Mouse (Mus musculus) heart, embryonic 15.5 days (tissue): ENCODE results near the gene Apex1. TPM values are rescaled to one million over a fixed set of nuclear protein-coding genes. Genes with fewer than 3 reads are reported as not detected.
A peak's percentile ranks its signal among the peaks of the same experiment; 100 is the strongest.
"Not testable (repeated sequence)": the region's sequence is repeated elsewhere in the genome, so short reads cannot be mapped to it uniquely, and the experiment has no call there.

Source experiments
- ATAC-seq: fragments of 200-750 bp; cut with Nextera tagmentation; replicated peaks from 2 replicates; pipeline ENCODE4 v1.8.0; 2017; ENCODE audit warnings: low read depth, moderate TSS enrichment; ENCODE audit not compliant: insufficient number of reproducible peaks, insufficient read depth, low FRiP score
- H3K27ac ChIP-seq: fragments of 300-500 bp; sonication (generic); 2 replicates; pipeline ENCODE4 v1.5.1; 2015; ENCODE audit warnings: mild to moderate bottlenecking, inconsistent platforms
- H3K27me3 ChIP-seq: fragments of 300-500 bp; sonication (generic); 2 replicates; pipeline ENCODE4 v1.6.1; 2015; ENCODE audit warnings: inconsistent platforms
- H3K36me3 ChIP-seq: fragments of 300-500 bp; sonication (generic); 2 replicates; pipeline ENCODE4 v1.6.1; 2015; ENCODE audit warnings: mild to moderate bottlenecking, inconsistent platforms
- H3K4me1 ChIP-seq: fragments of 300-500 bp; sonication (generic); replicated peaks from 2 replicates; pipeline ENCODE4 v1.6.1; 2015; ENCODE audit warnings: inconsistent platforms
- H3K4me2 ChIP-seq: fragments of 300-500 bp; sonication (generic); 2 replicates; pipeline ENCODE4 v1.6.1; 2015; ENCODE audit warnings: inconsistent platforms, mild to moderate bottlenecking, moderate library complexity
- H3K4me3 ChIP-seq: fragments of 300-500 bp; sonication (generic); 2 replicates; pipeline ENCODE4 v1.5.1; 2015; ENCODE audit warnings: mild to moderate bottlenecking, inconsistent platforms
- H3K9ac ChIP-seq: fragments of 300-500 bp; sonication (generic); 2 replicates; pipeline ENCODE4 v1.6.1; 2015; ENCODE audit warnings: mild to moderate bottlenecking, inconsistent platforms
- H3K9me3 ChIP-seq: fragments of 300-500 bp; sonication (generic); replicated peaks from 2 replicates; pipeline ENCODE4 v1.6.1; 2016; ENCODE audit warnings: inconsistent platforms
- WGBS: fragments of 180-500 bp; shearing (Covaris S2); methylation state at CpG from one replicate; pipeline ENCODE4 v1.1.7; 2015; ENCODE audit warnings: mixed read lengths; 5-methylcytosine and 5-hydroxymethylcytosine counted together
- polyA plus RNA-seq: library from polyadenylated mRNA; unstranded; fragments of >200 nt; fragmentation: Nextera tagmentation; extraction: Ambion mirVana; gene quantifications from 2 replicates; pipeline ENCODE4 v1.2.1, GENCODE M21; 2015

Apex1 gene
- polyA plus RNA-seq, 1 experiment from 2014 or later, result 107 TPM

DNA sequence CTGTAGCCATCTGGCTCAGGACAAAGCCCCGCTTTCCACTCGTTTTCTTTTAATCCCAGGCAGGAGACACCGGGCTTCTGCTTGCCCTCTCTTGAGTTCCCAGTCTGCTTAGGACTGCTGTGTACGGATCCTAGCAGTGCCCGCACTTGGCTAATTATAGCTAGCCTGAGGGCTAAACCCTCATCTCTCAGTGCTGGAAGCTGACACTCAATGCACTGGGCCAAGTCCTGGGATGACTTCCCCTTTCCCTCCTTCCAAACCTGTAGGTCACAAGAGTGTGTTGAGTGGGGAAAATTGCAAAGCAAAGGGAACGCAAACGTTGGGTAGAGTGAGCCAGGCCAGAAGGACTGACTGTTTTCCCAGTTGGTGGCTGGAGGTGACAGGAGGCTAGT, 27.4 kb upstream of the Apex1 start, which contains the start of gene Klhl33:
TSS of gene Klhl33 (minus strand) at position 134 of the 392 bp plus-strand sequence.
- H3K27ac ChIP-seq, result no peak within 1 kb of the TSS
- H3K27me3 ChIP-seq, result peaks cover 9% of the 10 kb centered on the region; the same call in 1 of the 2 replicates
- no peaks in the 10 kb centered on the region for H3K9me3 ChIP-seq
- H3K36me3 ChIP-seq, result no peaks in the 10 kb centered on the region
- peak; percentile 41; the same call in 1 of the 2 replicates for ATAC-seq
- H3K4me1 ChIP-seq, result peaks cover 20% of the 10 kb centered on the region
- H3K4me3 ChIP-seq, result peak within 1 kb of the TSS; percentile 51
- H3K9ac ChIP-seq, result peak within 1 kb of the TSS; percentile 53
- 27% methylated on average over 7 of the region's 7 CpGs for WGBS
- peak within 1 kb of the TSS; percentile 91 for H3K4me2 ChIP-seq

DNA sequence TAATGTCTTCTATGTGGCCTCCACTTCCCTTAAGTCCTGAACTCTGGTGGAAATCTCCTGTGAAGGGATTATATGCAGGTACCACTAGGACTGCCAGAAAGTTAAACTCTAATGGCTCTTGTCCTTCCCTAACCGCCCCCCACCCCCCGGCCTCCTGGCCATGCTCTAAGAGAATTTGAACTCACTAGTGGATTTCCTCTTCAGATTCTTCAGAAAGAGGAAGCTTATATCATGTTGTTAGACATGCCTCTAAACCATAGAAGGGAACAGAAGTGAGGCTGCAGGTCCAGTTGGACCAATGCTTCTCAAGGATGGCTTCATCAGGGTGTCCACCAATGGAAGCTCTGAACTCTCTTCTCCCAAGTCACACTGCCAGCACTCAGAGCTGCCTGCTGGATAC, 26.8 kb upstream of the Apex1 start:
- ATAC-seq, H3K4me2 ChIP-seq, H3K27me3 ChIP-seq, H3K36me3 ChIP-seq, H3K9ac ChIP-seq, H3K4me3 ChIP-seq, H3K9me3 ChIP-seq, H3K27ac ChIP-seq: not testable (repeated sequence)
- peaks cover 14% of the 10 kb centered on the region for H3K4me1 ChIP-seq
- WGBS, result 89% methylated on average over 2 of the region's 2 CpGs

DNA sequence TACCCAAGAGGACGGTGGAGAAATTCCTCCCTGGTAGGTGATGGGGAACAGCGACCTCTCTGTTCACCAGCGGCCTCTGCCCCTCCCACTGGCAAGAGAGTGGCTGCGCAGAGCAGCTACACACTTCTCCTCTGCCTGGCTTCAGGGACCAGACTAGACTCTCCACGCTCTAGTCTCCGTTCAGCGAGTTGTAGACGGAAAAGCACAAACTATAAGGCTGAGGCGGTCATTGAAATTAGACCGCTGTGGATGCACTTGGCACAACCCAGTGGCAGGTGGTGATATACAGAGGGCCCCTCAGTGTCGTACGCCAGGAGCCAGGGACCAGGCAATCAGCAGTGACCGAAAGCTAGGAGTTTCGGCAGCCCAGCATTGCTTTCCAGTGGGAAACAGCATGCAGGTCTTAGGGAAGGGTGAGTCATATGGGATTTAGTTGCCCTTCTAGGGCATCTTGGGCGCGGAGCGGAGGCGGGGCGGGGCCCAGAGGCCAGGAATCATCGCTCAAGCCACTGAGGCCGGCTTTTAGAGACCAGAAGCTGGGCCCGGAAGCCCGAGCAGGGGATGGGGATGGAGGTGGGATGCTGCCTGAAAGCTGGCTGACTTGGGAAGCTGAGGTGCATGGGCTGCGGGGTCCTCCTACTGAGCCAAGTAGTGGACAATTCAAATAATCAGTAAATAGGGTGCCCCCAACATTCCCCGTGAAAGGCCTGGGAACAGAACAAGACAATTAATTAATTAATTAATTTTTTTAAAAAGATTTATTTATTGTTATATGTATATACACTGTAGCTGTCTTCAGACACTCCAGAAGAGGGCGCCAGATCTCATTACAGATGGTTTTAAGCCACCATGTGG, 20.6 kb upstream of the Apex1 start:
- WGBS, result 5% methylated on average over 26 of the region's 26 CpGs
- Histone ChIP-seq H3K4me3 (peak overlapping the region; percentile 54), H3K27ac (peak overlapping the region; percentile 24; the same call in 1 of the 2 replicates), H3K27me3 (no peaks in the 10 kb centered on the region), H3K4me2 (peak overlapping the region; percentile 89), H3K9ac (peak overlapping the region; percentile 58), H3K9me3 (no peaks in the 10 kb centered on the region), H3K4me1 (peaks cover 8% of the 10 kb centered on the region), H3K36me3 (no peaks in the 10 kb centered on the region)
- ATAC-seq, result peak; percentile 83

DNA sequence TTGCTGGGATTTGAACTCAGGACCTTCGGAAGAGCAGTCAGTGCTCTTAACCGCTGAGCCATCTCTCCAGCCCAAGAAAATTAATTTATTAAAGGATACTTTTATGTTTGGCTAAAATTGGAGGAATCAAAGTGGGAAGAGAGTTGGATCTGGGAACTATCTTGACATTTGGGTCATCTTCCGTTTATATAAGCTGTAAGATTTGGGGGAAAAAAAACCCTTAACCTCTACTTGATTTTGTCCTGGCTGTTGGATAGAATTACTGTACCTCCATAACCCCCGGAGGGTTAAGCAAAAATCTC, 20.0 kb upstream of the Apex1 start:
- Histone ChIP-seq H3K27me3 (no peaks in the 10 kb centered on the region), H3K4me3 (no peak overlapping the region), H3K9me3 (no peaks in the 10 kb centered on the region), H3K4me1 (peaks cover 8% of the 10 kb centered on the region), H3K36me3 (no peaks in the 10 kb centered on the region), H3K27ac (no peak overlapping the region), H3K4me2 (no peak overlapping the region), H3K9ac (no peak overlapping the region)
- 86% methylated on average over 4 of the region's 4 CpGs for WGBS
- ATAC-seq, result no peak

DNA sequence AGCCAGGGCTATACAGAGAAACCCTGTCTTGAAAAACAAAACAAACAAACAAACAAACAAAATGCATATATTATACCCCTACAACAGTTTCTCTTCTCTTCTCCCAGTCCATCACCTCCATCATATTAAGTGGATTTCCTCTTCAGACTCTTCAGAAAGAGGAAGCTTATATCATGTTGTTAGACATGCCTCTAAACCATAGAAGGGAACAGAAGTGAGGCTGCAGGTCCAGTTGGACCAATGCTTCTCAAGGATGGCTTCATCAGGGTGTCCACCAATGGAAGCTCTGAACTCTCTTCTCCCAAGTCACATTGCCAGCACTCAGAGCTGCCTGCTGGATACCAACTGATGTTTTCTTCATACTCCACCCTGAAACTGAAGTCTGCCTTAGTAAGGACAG, 19.4 kb upstream of the Apex1 start:
- H3K4me3 ChIP-seq, ATAC-seq, H3K4me1 ChIP-seq, H3K27ac ChIP-seq, H3K36me3 ChIP-seq, H3K9ac ChIP-seq, H3K4me2 ChIP-seq, H3K9me3 ChIP-seq, H3K27me3 ChIP-seq: not testable (repeated sequence)

DNA sequence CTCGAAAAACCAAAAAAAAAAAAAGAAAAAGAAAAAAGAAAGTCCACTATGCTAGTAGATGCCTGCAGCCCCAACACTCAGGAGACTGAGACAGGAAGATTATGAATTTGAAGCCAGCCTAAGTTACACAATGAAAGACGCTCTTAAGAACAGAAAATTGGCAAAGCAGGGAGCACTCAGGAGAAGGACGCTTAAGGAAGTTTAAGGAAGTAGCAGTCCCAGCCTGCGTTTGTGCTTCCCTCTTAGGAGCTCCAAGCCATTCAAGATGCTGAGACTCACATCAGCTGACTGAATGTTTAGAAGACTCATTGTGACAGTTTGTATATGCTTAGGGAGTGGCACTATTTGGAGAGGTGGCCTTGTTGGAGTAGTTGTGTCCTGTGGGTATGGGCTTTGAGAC, 16.6 kb upstream of the Apex1 start:
- peaks cover 8% of the 10 kb centered on the region for H3K4me1 ChIP-seq
- no peak overlapping the region for H3K9ac ChIP-seq
- ATAC-seq, result no peak
- H3K27ac ChIP-seq, result no peak overlapping the region
- H3K36me3 ChIP-seq, result peaks cover 8% of the 10 kb centered on the region; the same call in 1 of the 2 replicates
- no peak overlapping the region for H3K4me3 ChIP-seq
- H3K4me2 ChIP-seq, result no peak overlapping the region
- no peaks in the 10 kb centered on the region for H3K27me3 ChIP-seq
- H3K9me3 ChIP-seq, result no peaks in the 10 kb centered on the region
- 70% methylated on average over 4 of the region's 4 CpGs for WGBS

DNA sequence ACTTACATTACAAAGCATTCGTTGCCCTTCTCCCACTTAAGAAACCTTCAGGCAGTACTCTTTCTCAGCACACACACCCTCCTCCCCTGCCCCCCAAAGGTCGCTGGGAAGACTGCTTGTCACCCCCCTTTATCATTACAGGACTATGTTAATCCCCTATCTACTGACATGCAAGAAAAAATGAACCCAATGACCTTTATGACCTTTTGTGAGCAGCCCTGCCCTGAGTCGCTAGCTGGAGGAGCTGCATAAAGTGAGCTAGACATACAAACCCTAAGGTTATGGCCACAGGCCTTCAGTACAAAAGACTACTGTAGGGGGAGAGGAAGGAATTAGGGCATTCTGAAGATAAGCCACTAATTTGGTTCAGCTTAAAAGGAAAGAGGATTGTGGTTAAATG, 13.4 kb upstream of the Apex1 start:
- ATAC-seq, result no peak
- WGBS, result 51% methylated on average over 3 of the region's 3 CpGs
- H3K36me3 ChIP-seq, result peaks cover 37% of the 10 kb centered on the region

DNA sequence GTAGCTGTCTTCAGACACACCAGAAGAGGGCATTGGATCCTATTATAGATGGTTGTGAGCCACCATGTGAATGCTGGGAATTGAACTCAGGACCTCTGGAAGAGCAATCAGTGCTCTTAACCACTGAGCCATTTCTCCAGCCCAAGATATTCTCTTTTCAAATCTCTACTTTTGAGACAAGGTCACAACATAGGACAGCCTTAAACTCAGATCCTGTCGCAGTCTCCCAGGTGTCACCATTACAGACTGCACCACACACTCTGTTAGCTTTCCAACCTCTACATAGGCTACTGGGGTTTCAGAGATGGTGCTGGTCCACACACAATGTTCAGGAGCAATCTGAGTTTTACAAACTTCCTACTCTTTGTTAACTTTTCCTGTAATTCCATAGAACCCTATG, 1.3 kb upstream of the Apex1 start:
- not testable (repeated sequence) for H3K27me3 ChIP-seq, H3K9me3 ChIP-seq, H3K27ac ChIP-seq, ATAC-seq
- Histone ChIP-seq H3K9ac (peak overlapping the region; percentile 81; the same call in 1 of the 2 replicates), H3K36me3 (peaks cover 28% of the 10 kb centered on the region), H3K4me1 (peaks cover 15% of the 10 kb centered on the region), H3K4me3 (peak overlapping the region; percentile 86), H3K4me2 (peak overlapping the region; percentile 83)
- WGBS, result 46% methylated on average over 1 of the region's 1 CpGs

More for the DNA sequence above, 13.4 kb upstream of the Apex1 start:
- no peak overlapping the region for H3K9ac ChIP-seq
- no peak overlapping the region for H3K4me3 ChIP-seq
- no peaks in the 10 kb centered on the region for H3K9me3 ChIP-seq
- H3K4me1 ChIP-seq, result no peaks in the 10 kb centered on the region
- H3K4me2 ChIP-seq, result no peak overlapping the region
- H3K27ac ChIP-seq, result no peak overlapping the region
- no peaks in the 10 kb centered on the region for H3K27me3 ChIP-seq

DNA sequence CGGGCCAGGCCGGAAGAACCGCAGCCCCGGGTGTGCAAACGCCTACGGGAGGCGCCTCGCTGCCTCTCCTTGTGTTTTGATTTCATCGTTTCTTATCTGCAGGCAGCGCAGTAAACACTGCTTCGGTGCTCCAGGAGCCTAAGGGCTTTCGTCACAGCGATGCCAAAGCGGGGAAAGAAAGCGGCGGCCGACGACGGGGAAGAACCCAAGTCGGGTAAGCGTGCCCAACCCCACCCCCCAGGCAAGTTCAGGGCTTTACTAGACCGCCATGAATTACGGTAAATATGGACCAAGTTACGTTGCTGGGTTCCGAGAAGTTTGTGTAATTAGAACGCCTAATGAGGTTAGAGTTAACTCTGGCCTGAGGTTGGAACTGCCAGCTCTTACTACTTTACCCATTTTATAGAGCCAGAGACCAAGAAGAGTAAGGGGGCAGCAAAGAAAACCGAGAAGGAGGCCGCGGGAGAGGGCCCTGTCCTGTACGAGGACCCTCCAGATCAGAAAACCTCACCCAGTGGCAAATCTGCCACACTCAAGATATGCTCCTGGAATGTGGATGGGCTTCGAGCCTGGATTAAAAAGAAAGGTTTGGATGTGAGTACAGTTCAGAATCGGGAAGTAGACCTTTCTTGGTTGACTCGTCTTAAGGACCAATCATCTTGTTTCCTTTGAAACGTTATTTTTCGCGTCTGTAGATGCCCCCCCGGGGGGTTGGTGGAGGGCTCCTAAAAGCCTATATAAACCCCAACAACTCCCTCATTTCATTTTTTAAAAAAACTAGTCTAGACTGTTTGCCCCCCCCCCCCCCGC, 548 bp downstream of the Apex1 start:
- 1% methylated on average over 38 of the region's 38 CpGs for WGBS
- no peaks in the 10 kb centered on the region for H3K27me3 ChIP-seq
- H3K9me3 ChIP-seq, result no peaks in the 10 kb centered on the region
- peak overlapping the region; percentile 83 for H3K4me2 ChIP-seq
- ATAC-seq, result no peak; the same call in 1 of the 2 replicates
- H3K36me3 ChIP-seq, result peaks cover 27% of the 10 kb centered on the region
- peak overlapping the region; percentile 95 for H3K27ac ChIP-seq
- peak overlapping the region; percentile 86 for H3K4me3 ChIP-seq
- H3K4me1 ChIP-seq, result peaks cover 23% of the 10 kb centered on the region
- H3K9ac ChIP-seq, result peak overlapping the region; percentile 81

DNA sequence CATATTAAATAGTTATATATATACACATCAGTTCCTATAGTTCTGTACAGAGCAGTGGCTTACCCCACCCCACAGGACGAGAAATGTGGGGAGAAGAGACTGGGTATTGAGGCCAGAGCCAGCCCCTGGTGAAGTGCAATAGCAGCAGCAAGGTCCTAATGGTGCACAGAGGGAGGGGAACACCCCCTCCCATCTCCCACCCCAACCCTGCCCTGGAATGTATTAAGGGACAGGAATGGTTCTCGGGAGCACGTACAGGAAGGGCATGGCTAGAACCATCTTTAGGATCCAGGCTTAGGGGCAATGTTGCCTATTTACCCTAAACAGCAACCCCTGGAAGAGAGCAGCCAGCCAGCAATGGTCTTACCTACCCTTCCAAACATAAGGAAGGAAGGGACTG, 2.6 kb downstream of the Apex1 start:
- no peak overlapping the region for H3K9ac ChIP-seq
- peaks cover 28% of the 10 kb centered on the region for H3K4me1 ChIP-seq
- H3K4me2 ChIP-seq, result no peak overlapping the region
- H3K36me3 ChIP-seq, result peaks cover 27% of the 10 kb centered on the region
- H3K27ac ChIP-seq, result no peak overlapping the region
- H3K9me3 ChIP-seq, result no peaks in the 10 kb centered on the region
- WGBS, result 75% methylated on average over 3 of the region's 3 CpGs
- H3K4me3 ChIP-seq, result no peak overlapping the region
- no peak for ATAC-seq
- no peaks in the 10 kb centered on the region for H3K27me3 ChIP-seq

DNA sequence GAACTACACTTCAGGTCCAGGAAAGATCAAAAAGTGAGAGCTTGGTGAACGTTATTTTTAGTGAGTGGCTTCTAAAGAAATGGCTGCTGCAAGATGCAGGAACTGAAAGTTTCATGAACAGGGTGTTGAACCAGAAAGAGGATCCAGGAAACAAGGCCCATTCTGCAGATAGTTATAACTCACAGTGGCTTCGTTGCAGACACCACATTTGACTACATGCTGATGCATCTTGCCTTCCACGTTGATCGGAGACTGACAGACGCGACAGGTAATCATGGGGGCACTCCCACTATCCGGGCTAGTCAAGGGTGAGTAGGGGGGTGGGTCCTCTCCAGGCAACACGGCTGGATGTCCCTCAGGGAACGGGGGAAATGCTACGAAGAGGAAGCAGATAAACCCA, 5.2 kb downstream of the Apex1 start:
- H3K27ac ChIP-seq, result peak overlapping the region; percentile 86
- no peaks in the 10 kb centered on the region for H3K9me3 ChIP-seq
- H3K9ac ChIP-seq, result peak overlapping the region; percentile 99
- ATAC-seq, result no peak
- H3K4me1 ChIP-seq, result peaks cover 21% of the 10 kb centered on the region
- H3K4me2 ChIP-seq, result peak overlapping the region; percentile 87
- 9% methylated on average over 10 of the region's 10 CpGs for WGBS
- H3K36me3 ChIP-seq, result peaks cover 27% of the 10 kb centered on the region
- H3K27me3 ChIP-seq, result no peaks in the 10 kb centered on the region
- H3K4me3 ChIP-seq, result peak overlapping the region; percentile 95
